18 mouse cellular contexts compared by ENCODE assay signal in genomic region chr1:80062121-80062520, GRCm38 (mm10).
DNase-seq lines count a peak whose midpoint lies in the region; ATAC-seq lines count a peak whose summit lies in the region.
"Had no signal": no experiment of that assay in that cellular context is flagged by ENCODE, and none has a peak within 500 bp of the region (broad histone marks: within the 10 kb centered on the region; RNA-seq: fewer than 3 reads in every experiment).

No protein-coding gene starts in this region.

- no peak for ATAC-seq in hindbrain, embryonic 15.5 days (ENCODE audit: low FRiP score, low read depth)
- no peak for ATAC-seq in hindbrain, embryonic 16.5 days
- ATAC-seq in embryonic facial prominence, embryonic 12.5 days (ENCODE audit: insufficient number of reproducible peaks, insufficient read depth, low FRiP score, low TSS enrichment): 0 out of 2 replicates have a peak, but pooled peaks have one; percentile 41
- ATAC-seq in frontal cortex, adult (ENCODE audit: low TSS enrichment): no peak
- ATAC-seq: forebrain, embryonic 14.5 days had no signal

- no peaks in the 10 kb centered on the region for H3K9me3 ChIP-seq in hindbrain, embryonic 15.5 days
- no peaks in the 10 kb centered on the region for H3K9me3 ChIP-seq in hindbrain, embryonic 16.5 days (ENCODE audit: control insufficient read depth, low read length)
- no peaks in the 10 kb centered on the region for H3K9me3 ChIP-seq in embryonic facial prominence, embryonic 10.5 days
- no peaks in the 10 kb centered on the region for H3K9me3 ChIP-seq in embryonic facial prominence, embryonic 12.5 days
- H3K9me3 ChIP-seq in limb, embryonic 10.5 days (replicated peaks): no peaks in the 10 kb centered on the region

- no peak overlapping the region for H3K4me3 ChIP-seq in hindbrain, embryonic 15.5 days
- H3K4me3 ChIP-seq in hindbrain, embryonic 16.5 days (ENCODE audit: low read length): no peak overlapping the region
- no peak overlapping the region for H3K4me3 ChIP-seq in embryonic facial prominence, embryonic 10.5 days
- H3K4me3 ChIP-seq in embryonic facial prominence, embryonic 12.5 days: no peak overlapping the region
- H3K4me3 ChIP-seq in limb, embryonic 10.5 days: no peak overlapping the region
- H3K4me3 ChIP-seq: heart, embryonic 13.5 days had no signal

- WGBS in hindbrain, embryonic 15.5 days: 83% methylated on average over 1 of the region's 1 CpGs
- 68% methylated on average over 1 of the region's 1 CpGs for WGBS in hindbrain, embryonic 16.5 days
- WGBS in embryonic facial prominence, embryonic 10.5 days: 63% methylated on average over 1 of the region's 1 CpGs
- WGBS in embryonic facial prominence, embryonic 12.5 days: 36% methylated on average over 1 of the region's 1 CpGs
- WGBS in limb, embryonic 10.5 days: 69% methylated on average over 1 of the region's 1 CpGs

- no peak overlapping the region for H3K4me2 ChIP-seq in hindbrain, embryonic 15.5 days
- H3K4me2 ChIP-seq in hindbrain, embryonic 16.5 days (ENCODE audit: low read length): no peak overlapping the region
- H3K4me2 ChIP-seq in embryonic facial prominence, embryonic 12.5 days (replicated peaks): 0 out of 2 replicates have a peak overlapping the region, but pooled peaks have one; percentile 7
- H3K4me2 ChIP-seq: heart, embryonic 13.5 days had no signal

- H3K27me3 ChIP-seq in hindbrain, embryonic 15.5 days: no peaks in the 10 kb centered on the region
- no peaks in the 10 kb centered on the region for H3K27me3 ChIP-seq in hindbrain, embryonic 16.5 days (replicated peaks; ENCODE audit: control insufficient read depth, insufficient read depth, low read length)
- H3K27me3 ChIP-seq in embryonic facial prominence, embryonic 10.5 days (replicated peaks; ENCODE audit: low read depth, poor library complexity, severe bottlenecking): no peaks in the 10 kb centered on the region
- no peaks in the 10 kb centered on the region for H3K27me3 ChIP-seq in embryonic facial prominence, embryonic 12.5 days
- no peaks in the 10 kb centered on the region for H3K27me3 ChIP-seq in limb, embryonic 10.5 days (ENCODE audit: low read depth, poor library complexity, severe bottlenecking)
- H3K27me3 ChIP-seq: heart, embryonic 13.5 days had no signal

- H3K4me1 ChIP-seq in hindbrain, embryonic 15.5 days (replicated peaks): no peaks in the 10 kb centered on the region
- H3K4me1 ChIP-seq in hindbrain, embryonic 16.5 days (ENCODE audit: control insufficient read depth, insufficient read depth, low read depth, low read length): no peaks in the 10 kb centered on the region
- peaks cover 19% of the 10 kb centered on the region for H3K4me1 ChIP-seq in embryonic facial prominence, embryonic 10.5 days
- H3K4me1 ChIP-seq in embryonic facial prominence, embryonic 12.5 days: peaks cover 13% of the 10 kb centered on the region
- H3K4me1 ChIP-seq in limb, embryonic 10.5 days: peaks cover 16% of the 10 kb centered on the region
- H3K4me1 ChIP-seq: heart, embryonic 13.5 days had no signal

- DNase-seq in embryonic facial prominence, embryonic 10.5 days (ENCODE audit: low spot score): no peak
- DNase-seq in limb, embryonic 10.5 days (ENCODE audit: low spot score): no peak
- DNase-seq in adipocyte (ENCODE audit: low spot score): no peak
- no peak for DNase-seq in embryo, embryonic 11 days
- DNase-seq: adrenal gland, adult 8-10 months; adrenal gland, postnatal 36 days; cerebellum, adult 8-10 months; cerebellum, postnatal 14 days; gastrocnemius, postnatal 14 days; heart, postnatal 36 days; kidney, adult 11 months had no signal

- 0 out of 2 replicates have a peak overlapping the region, but pooled peaks have one; percentile 15 for H3K27ac ChIP-seq in hindbrain, embryonic 15.5 days (replicated peaks)
- H3K27ac ChIP-seq in hindbrain, embryonic 16.5 days (ENCODE audit: low read depth, low read length): no peak overlapping the region
- peak overlapping the region; percentile 61 for H3K27ac ChIP-seq in embryonic facial prominence, embryonic 10.5 days (replicated peaks)
- H3K27ac ChIP-seq in embryonic facial prominence, embryonic 12.5 days: peak overlapping the region; percentile 70; the same call in 1 of the 2 replicates
- H3K27ac ChIP-seq in limb, embryonic 10.5 days: peak overlapping the region; percentile 76
- H3K27ac ChIP-seq: heart, embryonic 13.5 days; hindbrain, postnatal 0 days had no signal

- H3K36me3 ChIP-seq in hindbrain, embryonic 15.5 days: no peaks in the 10 kb centered on the region
- H3K36me3 ChIP-seq in hindbrain, embryonic 16.5 days (ENCODE audit: control insufficient read depth, insufficient read depth, low read length): no peaks in the 10 kb centered on the region
- no peaks in the 10 kb centered on the region for H3K36me3 ChIP-seq in embryonic facial prominence, embryonic 10.5 days (replicated peaks)
- H3K36me3 ChIP-seq in embryonic facial prominence, embryonic 12.5 days: no peaks in the 10 kb centered on the region
- no peaks in the 10 kb centered on the region for H3K36me3 ChIP-seq in limb, embryonic 10.5 days
- H3K36me3 ChIP-seq: heart, embryonic 13.5 days had no signal

- H3K9ac ChIP-seq in hindbrain, embryonic 15.5 days: no peak overlapping the region
- no peak overlapping the region for H3K9ac ChIP-seq in hindbrain, embryonic 16.5 days (ENCODE audit: low read depth, low read length)
- no peak overlapping the region for H3K9ac ChIP-seq in embryonic facial prominence, embryonic 12.5 days
- H3K9ac ChIP-seq: heart, embryonic 13.5 days had no signal
